Mouse (Mus musculus) liver, embryonic 14 days (tissue): ENCODE data around the gene Brat1. TPM values are rescaled to one million over a fixed set of nuclear protein-coding genes. Genes with fewer than 3 reads are reported as not detected.

Experiments used
- polyA plus RNA-seq: library from polyadenylated mRNA; depleted of rRNA; stranded (reverse); fragments of >200 nt; gene quantifications from 2 replicates; pipeline ENCODE4 v1.2.3, GENCODE M21; 2012; rRNA removed

Brat1 gene
- polyA plus RNA-seq: 4.5 and 4.8 TPM in 2 replicates

DNA sequence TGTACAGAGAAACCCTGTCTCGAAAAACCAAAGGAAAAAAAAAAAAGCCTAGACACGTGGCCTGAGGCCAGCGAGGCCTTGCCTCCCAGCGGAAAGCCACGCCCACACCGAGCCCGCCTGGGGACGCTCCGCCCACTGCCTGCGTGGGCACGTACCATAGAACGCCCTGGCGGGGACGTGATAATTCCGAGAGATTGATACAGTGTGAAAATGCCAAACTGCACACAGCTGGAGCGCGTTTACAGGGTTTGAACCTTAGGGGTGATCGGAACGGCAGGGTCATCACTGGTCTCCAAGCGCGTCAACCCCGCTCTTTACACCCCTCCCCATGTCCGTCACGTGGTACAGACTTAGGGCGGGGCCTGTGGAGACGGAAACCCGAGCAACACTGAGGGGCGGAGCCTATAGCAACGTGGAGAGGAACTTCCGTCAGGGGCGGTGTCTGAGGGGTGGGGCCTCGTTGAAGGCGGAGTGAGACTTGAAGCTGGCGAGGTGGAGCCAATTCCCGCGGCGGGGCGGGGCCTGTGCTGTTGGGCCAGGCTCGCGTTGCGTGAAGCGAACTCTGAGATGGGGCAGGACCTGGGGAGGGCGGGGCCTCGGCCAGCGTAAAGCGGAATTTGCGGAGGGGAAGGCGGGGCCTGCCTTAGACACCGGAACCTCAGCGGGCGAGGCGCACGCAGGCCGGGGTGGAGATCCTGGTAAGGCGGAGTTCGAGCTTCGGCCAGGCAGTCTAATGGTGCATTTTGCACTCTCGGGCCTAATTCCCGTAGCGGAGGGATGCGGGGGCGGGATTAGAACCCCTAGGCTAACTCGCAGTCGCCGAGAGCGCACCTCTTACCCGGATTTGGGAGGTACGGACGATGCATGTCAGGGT lies at the start of gene Brat1:
Brat1 (plus strand) TSS at position 634 of the 874 bp plus-strand sequence.

DNA sequence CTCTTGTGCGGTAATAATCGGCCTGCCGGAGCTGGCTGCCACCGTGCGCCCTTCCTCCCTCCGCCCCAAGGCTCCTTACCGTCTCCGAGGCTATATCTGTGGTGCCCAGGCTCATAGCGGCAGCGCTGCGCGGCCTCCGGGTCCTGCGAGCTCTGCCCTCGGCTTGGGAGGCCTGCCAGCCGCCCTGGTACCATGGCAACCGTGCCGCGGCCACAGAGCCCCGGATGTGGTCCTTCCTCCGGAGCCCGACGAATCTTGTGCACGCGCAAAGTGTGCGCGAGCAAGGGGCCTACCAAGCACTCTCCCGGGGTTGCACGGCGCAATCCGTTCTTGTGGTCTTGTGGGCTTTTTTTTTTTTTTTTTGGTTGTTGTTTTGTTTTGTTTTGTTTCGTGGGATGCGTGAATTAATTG lies 2.7 kb upstream of the Brat1 start, which contains the start of gene Iqce:
Iqce (minus strand) TSS at position 276 of the 411 bp plus-strand sequence.

DNA sequence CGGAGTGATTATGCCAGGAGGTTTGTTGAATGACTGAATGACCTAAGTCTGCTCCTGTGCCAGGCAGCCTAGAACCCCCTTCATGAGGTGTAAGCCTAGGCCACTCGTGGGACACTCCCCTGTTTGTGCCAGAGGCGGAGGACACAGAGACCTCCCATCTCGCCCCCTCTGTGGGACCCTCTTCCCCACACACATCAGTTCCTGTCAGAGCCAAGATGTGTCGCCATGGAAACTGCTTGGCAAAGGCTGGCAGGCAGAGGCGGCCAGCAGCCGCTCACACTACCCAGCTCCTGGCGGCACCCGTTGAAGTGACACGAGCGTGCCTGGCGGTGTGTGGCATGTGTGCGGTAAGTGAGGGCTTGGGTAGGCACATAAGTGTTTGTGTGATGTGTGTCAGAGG lies 19.0 kb downstream of the Brat1 start, which contains the start of gene Amz1:
Amz1 (plus strand) TSS at position 306 of the 400 bp plus-strand sequence.

Other genes with a start within 250 kb of the Brat1 start
- 3.4 and 4.5 TPM in 2 replicates for gene Chst12, start 199.5 kb upstream of the Brat1 start, polyA plus RNA-seq
- 2.4 and 3.0 TPM in 2 replicates for gene Grifin, start 139.9 kb upstream of the Brat1 start, polyA plus RNA-seq
- gene Lfng, start 97.7 kb upstream of the Brat1 start, polyA plus RNA-seq: 9.3 and 12.0 TPM in 2 replicates
- gene Ttyh3, start 56.0 kb upstream of the Brat1 start, polyA plus RNA-seq: 6.4 and 8.1 TPM in 2 replicates
- 4.1 and 4.2 TPM in 2 replicates for gene Iqce, start 2.6 kb upstream of the Brat1 start, polyA plus RNA-seq
- 0.61 and 0.81 TPM in 2 replicates for gene Amz1, start 19.1 kb downstream of the Brat1 start, polyA plus RNA-seq
- 12.3 and 13.3 TPM in 2 replicates for gene Gna12, start 125.4 kb downstream of the Brat1 start, polyA plus RNA-seq